Mouse (Mus musculus) CD4-positive, CD25-positive, alpha-beta regulatory T cell, adult 2 months (primary cell): ENCODE data around the gene Mad2l1bp.

Experiments
- DNase-seq: peaks from one replicate; pipeline ENCODE4 v3.0.0-alpha.2; 2012; ENCODE audit warnings: low read depth, low spot score

Gene Mad2l1bp

DNA sequence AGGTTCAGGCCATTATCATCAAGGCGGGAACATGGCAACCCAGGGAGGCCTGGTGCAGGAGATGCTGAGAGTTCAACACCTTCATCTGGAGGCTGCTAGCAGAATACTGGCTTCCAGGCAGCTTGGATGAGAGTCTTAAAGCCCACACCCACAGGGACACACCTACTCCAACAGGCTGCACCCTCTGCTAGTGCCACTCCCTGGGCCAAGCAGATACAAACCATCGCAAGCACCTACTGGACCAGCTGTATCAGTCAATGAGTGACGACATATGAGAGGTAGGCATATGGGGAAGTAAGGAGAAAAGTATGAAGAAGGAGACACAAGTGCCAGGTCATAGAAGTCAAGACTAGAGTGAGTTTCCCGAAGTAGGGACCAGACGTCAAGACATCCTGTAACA, 3.3 kb upstream of the Mad2l1bp start:
- DNase-seq, result no peak

DNA sequence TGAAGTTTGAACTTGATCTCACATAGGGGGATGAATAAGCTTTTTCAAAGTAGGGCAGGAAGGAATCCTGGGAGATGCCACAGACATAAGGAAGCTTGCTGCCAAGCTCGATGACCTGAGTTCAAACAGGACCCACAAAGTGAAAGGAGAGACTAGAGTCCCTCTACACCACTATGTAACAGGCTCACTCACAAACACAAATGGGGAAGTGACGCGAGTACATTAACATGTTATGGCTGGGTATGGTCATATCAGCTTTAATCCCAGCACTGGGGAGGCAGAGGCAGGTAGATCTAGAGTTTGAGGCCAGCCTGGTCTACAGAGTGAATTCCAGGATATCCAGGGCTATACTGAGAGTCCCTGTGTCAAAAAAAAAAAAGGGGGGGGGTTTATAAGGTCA, 983 bp upstream of the Mad2l1bp start:
- DNase-seq, result no peak

DNA sequence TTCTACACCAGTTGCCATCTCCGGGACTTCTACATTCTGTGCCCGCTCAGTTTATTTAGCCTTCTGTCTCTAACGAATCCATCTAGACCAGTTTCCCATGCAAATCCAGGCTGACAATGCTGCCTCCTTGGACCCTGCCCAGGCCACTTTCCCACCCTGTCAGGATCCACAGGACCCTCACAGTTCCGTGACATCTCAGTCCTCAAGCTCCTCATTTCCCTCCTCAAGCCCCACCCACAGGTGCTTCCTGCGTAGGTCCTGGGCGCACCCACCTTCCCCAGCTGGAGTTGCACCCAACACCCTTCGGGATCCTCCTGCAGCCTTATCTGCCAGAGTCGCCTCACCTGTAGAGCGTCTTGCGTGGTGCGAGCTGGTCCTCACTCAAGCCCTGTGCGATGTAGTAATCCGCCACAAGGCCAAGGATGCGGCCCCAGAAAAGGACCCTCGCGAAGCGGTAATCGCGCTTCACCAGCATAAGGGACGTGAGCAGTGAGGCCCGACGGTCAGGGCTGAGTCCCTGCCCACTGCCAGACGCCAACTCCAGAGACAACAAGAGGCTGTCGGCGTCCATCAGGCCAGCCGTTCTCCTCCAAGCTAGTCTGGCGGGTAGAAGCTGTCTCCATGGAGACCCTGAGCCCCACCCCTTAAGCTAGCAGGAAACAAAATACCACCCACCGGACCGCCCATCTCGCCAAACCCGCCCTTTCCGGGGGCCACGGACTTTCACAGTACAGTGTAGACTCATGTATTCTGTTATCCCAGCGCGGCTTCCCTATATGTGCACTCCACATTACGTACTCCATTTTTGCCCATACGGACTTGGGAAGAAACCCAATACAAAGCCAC, 9.6 kb downstream of the Mad2l1bp start, which contains the start of gene Rsph9:
Gene Rsph9 (minus strand): TSS at position 639 of the 846 bp plus-strand sequence.
- peak; percentile 83 for DNase-seq

DNA sequence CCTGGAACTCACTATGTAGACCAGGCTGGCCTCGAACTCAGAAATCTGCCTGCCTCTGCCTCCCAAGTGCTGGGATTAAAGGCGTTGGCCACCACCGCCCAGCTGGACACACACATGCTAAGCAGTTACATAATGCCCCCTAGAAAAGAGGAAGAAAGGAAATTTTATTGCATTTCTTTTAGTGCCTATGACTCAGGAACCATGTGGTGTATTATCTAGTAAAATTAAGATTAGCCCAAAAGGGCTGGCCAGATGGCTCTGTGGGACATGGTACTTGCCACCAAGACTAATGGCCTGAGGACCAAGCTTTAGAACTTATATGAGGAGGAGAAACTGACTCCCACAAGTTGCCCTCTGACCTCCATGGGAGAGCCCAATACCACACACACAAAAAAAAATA, 13.5 kb downstream of the Mad2l1bp start:
- no peak for DNase-seq

DNA sequence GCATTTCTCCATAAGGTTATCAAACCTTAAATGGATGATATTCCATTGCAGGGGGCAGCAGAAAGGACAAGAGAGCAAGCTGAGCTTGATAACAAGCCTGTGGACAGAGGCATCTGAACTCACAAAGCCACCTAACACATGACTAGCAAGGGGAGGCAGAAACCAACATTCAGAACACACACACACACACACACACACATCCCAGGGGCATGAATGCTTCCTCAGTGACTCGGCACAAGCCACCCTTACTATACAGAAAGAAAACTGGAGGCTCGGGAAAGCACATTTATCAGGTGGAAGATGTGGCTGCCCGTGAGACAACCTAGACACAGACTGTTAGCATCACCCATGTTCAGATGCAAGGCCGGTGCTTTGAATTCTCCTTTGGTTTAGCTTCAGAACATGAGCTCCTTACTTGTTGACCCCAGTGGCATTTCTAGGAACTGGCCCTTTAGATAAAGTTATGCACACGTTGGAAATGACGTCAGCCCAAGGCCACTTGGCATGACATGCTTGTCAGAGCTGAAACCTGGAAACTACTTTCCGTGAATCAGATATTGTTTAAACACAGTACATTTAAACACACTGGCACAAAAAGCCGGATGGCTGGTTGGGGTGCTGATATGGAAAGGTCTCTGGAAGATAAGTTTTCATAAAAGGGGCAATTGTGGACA, 14.7 kb downstream of the Mad2l1bp start:
- no peak for DNase-seq

DNA sequence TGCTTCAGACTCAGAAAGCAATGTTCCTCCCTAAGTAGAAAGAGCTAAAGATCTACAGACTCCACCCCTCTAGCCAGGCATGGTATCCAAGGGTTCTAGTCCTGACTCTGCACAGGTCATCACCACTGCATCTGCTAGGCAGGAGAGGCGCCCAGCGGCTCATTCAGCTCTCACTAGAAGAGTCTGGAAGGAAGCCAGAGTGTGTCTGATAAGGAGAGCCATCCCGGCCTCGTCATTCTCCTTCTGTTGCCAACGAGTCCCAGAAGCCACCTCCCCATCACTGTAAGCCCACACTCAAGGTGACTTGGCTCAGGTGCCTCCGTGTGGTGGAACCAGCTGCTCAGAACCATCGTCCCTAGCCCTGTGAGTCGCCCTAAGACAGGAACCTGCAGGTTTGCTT, 20.5 kb downstream of the Mad2l1bp start:
- DNase-seq, result no peak

DNA sequence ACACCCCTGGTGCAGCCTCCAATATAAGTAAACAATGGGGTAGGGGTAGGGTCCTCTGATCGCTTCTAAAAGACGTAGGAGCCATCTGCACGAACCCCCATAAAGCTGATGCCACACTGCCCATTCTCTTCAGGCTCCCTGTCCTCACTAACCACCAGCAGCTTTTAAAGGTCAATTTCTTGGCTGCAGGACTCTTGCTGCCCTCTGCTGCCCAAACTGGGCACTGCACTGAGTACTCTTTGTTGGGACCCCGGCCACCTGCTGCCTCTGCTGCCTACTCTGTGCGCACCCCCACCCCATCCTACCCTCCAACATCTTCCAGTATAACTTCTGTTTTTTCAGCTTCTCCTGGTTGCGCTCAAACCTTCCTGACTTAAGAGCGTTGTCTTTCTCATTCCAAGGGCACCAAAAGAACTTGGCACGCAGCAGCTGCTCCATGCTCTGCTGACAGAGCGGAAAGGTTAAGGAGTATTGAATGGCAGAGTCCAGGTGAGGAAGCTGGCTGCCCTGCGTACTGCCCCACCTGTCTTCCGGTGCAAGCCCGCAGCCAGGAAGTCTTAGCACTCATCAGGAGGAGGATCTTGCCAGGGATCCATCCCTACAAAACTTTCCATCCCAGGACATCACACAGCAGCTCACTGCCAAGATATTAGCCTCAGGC, 21.2 kb downstream of the Mad2l1bp start:
- DNase-seq, result peak; percentile 73

DNA sequence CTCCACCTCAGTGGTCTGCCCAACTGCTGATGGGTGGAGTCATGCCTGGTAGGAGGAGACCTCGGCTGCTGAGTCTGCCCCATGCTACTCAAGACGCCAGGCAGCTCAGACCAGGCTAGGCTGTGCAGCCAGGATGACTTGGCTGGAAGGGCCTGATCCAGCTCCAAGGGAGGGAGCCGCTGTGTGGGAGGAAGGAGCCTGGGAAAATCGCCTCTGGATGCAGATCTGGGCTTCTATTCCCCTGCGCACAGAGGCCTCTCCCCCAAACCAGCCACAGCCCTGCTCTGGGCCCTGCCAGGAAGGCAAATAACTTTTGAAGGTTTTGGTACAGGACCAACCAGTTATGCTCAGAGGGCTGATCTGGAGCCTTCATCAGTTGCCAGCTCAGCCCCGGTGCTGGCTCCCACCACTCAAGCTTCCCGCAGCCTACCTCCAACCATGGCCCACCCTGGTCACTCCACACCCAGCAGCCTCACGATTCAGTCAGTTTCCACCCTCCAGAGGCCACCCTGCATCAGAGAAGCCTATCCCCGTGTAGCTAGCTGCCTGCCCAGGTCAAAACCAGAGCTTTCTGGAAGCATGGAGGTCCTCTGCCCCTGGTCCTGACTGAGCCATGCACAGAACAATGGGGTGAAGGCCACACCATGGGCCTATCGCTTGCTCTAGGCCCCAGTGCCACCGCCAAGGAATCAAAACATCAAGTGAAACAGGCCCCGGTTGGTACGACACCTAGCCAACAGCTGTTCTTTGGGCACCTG, 23.4 kb downstream of the Mad2l1bp start:
- DNase-seq, result no peak

DNA sequence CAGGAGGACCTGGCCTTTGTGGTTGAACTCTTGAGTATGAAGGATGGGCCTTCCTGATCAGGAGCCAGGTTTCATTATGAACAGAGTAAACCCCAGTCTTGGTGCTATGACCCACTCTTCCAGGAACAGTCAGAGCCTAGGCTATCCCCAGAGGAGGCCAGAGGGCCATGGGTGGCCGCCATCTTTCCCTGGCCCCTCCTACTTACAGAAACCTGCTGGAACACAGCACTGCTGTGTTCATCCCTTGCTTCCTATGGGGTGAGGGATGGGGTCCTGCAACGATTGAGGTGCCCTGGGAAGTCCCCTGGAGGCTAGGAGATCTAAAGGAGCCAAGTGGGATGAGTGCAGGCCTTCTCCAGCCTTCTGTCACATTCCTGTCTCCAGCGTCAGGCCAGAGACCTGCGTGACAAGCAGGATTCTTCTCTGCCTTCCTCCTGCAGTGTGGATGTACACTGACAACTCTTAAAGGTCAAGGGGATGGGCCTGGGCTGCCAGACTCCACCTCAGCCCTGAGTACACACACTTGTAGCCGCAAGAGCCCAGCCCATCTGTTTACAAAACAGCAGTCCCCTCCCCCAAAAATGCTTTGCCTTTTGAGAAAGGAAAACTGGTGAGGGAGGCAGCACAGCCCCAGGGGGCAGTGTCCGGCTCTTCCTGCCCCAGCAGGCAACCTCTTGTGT, 25.4 kb downstream of the Mad2l1bp start:
- no peak for DNase-seq

DNA sequence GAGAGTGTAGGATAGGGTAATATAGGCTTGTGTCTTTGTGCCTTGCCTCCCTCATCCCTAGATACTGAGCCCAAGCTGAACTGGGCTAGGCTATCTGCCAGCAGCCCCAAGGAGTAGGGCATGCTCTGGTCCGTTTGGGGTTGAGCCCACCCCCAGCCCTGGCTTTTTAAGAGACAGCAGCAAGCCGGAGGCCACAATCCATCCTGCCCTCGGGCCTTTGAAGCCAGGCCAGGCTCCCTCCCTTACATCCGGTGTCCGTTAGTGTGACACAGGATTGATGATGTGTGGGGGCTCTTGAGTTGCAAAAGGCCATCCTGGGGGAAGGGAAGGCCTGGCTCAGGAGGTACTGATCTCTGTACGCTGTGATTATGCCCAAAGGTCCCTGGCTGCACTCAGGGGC, 26.7 kb downstream of the Mad2l1bp start:
- no peak for DNase-seq

DNA sequence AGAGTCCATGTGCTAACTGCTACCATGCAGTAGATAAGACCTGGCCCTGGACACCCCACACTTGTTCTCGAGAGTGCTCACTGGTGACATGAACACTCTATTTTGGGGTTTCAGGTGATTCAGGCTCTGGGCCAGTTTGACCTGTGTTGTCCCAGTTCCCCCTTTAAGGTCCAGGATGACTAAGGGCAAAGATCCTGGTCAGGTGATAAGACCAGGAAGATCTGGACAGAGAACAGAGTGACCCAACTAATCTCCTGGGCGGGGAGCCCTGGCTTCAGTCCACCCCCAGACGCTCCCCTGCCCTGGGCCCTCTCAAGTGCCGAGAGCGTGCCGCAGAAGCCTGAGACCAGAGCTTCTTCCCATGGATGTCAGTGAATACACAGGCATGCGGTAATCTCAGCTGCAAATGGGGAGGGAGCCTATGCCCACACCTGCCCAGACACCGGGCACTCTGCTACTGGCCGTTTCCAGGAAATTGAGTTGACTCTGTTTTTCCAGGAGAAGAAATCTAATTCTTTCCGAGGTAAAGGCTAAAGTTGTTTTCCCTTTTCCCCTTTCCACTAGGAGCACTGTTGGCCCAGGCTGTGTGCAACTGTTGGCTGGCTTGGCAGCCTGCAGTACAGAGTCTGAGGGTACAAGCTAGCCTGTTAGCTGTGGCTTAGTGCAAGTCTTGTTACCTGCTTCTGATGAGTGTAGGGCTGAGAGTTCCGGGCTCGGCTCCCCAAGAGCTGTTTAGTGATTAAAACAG, 29.2 kb downstream of the Mad2l1bp start:
- no peak for DNase-seq

DNA sequence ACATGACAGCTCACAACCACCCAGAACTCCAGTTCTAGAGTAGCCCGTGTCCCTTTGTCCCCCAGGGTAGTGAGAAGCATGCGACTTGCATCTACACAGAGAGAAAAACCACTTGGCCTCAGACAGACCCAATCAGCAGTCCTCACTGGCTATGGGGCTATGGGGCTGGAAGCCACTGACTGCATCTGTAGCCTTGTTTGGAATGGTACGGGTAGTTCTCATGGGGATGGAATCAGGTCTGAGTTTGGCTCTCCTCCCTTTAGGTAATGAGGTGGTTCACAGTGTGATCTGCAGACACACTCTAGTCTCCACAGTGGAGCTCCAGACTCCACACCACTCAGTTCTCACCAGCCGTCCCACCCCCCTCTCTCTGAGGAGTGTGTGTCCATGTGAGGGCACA, 30.1 kb downstream of the Mad2l1bp start:
- DNase-seq, result no peak

DNA sequence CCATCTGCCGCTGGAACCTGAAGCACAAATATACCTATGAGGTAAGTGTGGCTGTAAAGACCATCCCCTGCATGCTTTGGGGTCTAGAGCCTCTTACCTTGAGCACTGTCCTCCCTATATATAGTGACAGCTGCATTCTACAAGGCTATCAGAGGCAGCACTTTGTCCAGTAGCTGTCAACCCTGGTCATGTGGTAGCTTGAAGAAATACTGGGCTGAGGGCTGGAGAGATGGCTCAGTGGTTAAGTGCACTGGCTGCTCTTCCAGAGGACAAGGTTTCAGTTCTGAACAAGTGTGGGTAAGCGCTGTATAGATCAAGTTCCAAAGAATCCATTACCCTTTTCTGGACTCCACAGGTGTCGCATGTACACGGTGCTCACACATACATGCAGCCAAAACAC, 30.6 kb downstream of the Mad2l1bp start:
- DNase-seq, result no peak

DNA sequence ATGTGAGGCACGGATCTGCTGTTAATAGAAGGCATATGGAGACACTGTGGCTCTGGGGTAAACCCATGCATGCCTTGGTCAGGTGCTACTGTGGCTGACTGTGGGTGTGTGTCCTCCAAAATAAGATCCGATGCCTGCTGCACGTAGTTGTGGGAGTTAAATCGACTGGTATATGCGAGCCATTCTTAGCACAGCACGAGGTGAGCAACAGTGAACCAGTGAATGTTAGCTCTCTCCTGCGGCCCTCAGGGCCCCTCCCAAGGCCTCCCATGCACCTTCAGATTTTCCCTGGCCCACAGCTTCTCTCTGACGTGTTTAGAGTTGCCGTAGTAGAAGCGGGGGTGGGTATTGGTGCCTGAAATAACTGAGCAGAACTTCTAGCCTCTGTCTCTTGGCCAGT, 33.7 kb downstream of the Mad2l1bp start:
- DNase-seq, result no peak

DNA sequence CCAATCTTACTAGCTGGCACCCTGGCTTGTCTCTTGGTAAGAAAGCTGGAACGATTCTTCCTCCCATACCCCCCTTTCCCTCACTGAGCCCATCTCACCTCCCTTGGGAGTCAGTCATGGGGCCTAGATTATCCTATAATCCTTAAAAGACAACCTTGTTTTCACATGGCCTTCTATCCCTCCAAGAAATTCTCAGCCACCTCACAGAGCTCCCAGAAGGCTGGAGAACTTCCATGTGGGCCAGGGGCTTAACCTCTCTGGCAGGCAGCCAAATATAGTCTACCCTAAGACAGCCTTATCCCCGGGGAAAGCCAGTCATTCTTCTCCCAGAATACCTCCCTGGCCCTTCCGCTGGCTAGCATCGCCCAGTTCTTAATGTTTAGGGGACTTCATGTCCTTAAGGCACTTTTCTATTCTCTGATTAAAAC, 34.9 kb downstream of the Mad2l1bp start:
- no peak for DNase-seq

DNA sequence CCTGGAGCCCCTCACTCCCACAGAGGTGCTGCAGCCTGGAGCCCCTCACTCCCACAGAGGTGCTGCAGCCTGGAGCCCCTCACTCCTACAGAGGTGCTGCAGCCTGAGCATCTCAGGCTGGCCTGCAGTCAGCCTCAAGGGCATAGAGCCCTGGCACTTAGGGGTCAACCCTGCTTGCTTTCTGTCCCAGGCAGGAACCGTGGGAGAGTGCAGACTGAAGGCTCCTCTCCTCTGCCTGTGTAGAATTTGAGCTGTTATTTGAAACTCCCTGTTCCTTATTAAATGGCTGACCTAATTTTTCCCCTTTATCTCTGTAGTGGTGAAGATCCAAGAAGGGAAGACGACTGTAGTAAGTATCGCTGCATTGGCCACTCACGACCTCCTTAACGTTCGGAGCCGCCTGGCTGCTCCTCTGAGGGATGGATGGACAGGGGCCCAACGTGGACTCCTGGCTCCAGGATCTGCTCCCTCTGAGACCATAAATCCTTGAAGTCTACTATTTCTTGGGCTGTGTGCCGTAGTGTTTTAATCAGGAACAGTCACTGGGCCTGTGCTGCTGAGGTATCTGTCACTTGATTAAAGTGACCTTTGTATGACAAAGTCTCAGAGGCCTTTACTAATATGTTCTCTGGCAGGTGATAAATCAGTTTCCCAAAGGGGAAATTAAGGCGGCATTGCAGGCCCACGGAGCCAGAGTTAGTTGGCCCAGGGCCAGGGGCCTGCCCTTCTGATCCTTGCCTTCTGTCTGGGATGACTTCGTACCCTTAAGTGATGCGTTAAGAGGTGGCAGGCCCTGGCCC, 35.5 kb downstream of the Mad2l1bp start:
- DNase-seq, result no peak

DNA sequence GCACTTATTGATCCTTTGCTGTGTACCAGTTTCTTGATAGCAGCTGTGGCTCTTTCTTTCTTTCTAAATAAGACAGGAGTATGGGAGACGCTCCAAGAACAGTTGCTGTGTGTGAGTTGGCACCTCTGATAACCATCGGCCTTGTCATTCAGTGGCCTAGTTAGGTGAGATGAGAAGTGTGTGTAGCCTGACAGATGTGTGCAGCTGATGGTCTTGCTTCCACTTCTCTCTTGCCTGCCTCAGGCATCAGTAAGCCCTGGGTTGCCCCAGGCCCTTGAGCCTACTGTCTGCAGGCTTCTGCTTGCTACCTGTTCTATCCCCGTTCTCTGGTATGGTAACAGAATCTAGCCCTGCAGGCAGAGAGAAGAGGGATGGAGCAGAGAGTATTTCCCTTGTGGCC, 36.5 kb downstream of the Mad2l1bp start:
- DNase-seq, result no peak

DNA sequence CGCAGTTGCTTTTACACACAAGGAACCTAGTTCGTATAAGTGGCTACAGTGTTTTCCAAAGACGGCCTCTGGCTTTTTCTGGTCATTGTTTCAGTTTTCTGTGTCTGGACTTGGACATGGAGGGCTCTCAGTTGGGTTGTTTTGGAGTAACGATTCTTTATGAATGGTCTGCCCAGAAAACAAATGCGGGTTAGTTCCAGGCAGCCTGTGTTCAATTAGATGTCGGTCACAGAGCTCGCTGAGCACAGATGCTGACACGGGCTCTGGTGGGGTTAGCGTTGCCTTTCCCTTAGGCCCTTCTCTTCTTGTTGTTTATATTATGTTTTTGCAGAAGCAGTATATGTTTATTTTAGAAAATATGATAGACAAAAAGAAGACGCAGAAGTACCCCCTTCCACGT, 37.2 kb downstream of the Mad2l1bp start:
- no peak for DNase-seq

DNA sequence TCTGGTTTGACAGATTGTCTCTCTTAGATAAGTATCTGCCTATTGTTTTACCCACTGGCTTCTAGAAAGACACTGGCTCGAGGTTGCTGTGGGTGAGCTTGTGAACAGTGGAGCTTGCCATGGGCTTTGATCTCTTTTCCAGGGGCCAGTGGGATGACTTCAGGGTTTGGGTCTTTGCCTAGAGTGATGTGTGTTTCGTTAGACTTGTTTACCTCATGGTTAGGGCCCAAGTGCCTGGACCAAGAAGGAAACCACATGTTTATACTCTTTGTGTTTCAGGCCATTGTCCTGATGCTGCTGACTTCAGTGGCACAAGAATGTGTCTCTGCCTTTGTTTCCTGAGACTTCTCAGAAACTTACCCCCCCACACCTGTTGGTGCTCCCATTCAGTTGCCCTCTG, 37.9 kb downstream of the Mad2l1bp start:
- no peak for DNase-seq
